Mouse (Mus musculus): ENCODE measurements around the gene Gm43302. TPM values are rescaled to one million over a fixed set of nuclear protein-coding genes. Genes with fewer than 3 reads are reported as not detected.
"Not testable (repeated sequence)": the region's sequence is repeated elsewhere in the genome, so short reads cannot be mapped to it uniquely, and the experiment has no call there.

Gene Gm43302
- polyA plus RNA-seq, 1 experiment from 2014 or later, result not detected

DNA sequence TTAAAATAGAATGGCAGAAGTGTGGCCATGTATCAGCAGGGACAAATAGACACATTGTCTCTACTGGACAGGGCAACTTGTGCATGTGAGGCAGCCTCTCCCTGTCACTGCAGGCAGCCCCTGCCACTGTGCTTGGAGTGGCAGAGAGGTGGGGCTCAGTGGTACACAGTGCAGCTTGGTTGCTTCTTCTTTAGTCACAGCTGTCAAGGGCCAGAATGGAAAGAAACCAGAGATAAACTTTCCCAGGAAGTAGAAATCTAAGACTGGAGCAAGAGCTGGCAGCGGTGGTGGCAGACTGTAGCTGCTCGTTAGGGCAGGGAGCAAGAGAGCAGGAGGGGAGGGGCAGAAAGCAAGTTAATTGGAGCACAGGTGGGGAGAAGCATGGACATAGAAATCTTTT lies 8.0 kb upstream of the Gm43302 start:
- no peak overlapping the region for H3K4me2 ChIP-seq (ENCODE audit: low read depth, low read length, severe bottlenecking)
- DNase-seq (ENCODE audit: low spot score), result no peak
- no peak overlapping the region for H3K9ac ChIP-seq (ENCODE audit: low read length)
- no peak for ATAC-seq (replicated peaks; ENCODE audit: low FRiP score)
- no peaks in the 10 kb centered on the region for H3K4me1 ChIP-seq (replicated peaks; ENCODE audit: control insufficient read depth, insufficient read depth, low read length)
- no peaks in the 10 kb centered on the region for H3K9me3 ChIP-seq (ENCODE audit: control insufficient read depth, low read length)
- no peaks in the 10 kb centered on the region for H3K36me3 ChIP-seq (ENCODE audit: control insufficient read depth, insufficient read depth, low read length)
- no peak overlapping the region for H3K27ac ChIP-seq (ENCODE audit: low read depth, low read length)
- no peaks in the 10 kb centered on the region for H3K27me3 ChIP-seq (ENCODE audit: control insufficient read depth, insufficient read depth, low read length)
- WGBS, result 36% methylated on average over 2 of the region's 2 CpGs
- no peak overlapping the region for H3K4me3 ChIP-seq (ENCODE audit: low read depth, low read length)

DNA sequence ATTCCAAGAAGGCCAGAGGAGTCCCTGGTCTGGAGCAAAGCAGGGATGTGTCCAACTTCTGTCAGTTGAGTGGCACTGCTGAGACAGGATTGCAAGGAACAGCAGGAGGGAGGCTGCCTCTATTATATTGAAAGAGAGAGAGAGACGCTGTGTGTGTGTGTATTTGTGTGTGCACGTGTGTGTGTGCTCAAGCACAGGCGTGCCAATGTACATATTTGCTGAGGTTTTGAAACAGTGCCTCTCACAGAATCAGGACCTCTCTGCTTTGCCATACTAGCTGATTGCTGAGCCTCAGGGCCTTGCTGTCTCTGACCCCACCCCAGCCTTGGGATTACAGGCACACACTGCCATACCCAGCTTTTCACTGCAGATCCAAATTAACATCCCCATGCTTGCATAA lies 2.3 kb upstream of the Gm43302 start:
- no peaks in the 10 kb centered on the region for H3K4me1 ChIP-seq (replicated peaks; ENCODE audit: control insufficient read depth, insufficient read depth, low read length)
- H3K27me3 ChIP-seq (ENCODE audit: control insufficient read depth, insufficient read depth, low read length), result no peaks in the 10 kb centered on the region
- no peak overlapping the region for H3K27ac ChIP-seq (ENCODE audit: low read depth, low read length)
- no peaks in the 10 kb centered on the region for H3K36me3 ChIP-seq (ENCODE audit: control insufficient read depth, insufficient read depth, low read length)
- H3K4me2 ChIP-seq (ENCODE audit: low read depth, low read length, severe bottlenecking), result no peak overlapping the region
- no peak overlapping the region for H3K9ac ChIP-seq (ENCODE audit: low read length)
- DNase-seq (ENCODE audit: low spot score), result no peak
- 81% methylated on average over 3 of the region's 3 CpGs for WGBS
- H3K9me3 ChIP-seq (ENCODE audit: control insufficient read depth, low read length), result no peaks in the 10 kb centered on the region
- no peak; the same call in 1 of the 2 replicates for ATAC-seq (replicated peaks; ENCODE audit: low FRiP score)
- no peak overlapping the region for H3K4me3 ChIP-seq (ENCODE audit: low read depth, low read length)

DNA sequence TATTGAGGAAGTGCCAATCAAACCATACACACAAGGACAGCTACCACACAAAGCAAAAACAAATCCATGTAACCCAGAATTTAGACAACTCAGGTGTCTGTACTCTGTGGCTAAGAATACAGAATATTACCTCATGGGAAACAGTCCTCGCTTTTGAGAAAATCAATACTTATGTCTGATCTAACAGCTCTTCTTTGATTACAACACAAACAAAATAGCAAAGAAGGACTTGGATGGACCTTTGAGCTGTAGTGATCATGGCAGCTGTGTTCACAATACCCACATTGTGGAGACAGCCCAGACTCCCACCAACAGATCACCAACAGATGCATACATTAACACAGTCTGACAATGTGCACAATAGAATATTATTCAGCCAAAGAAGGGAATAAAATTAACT lies 1.0 kb downstream of the Gm43302 start:
- 91% methylated on average over 1 of the region's 1 CpGs for WGBS
- Histone ChIP-seq H3K9ac (ENCODE audit: low read length) (no peak overlapping the region), H3K4me3 (ENCODE audit: low read depth, low read length) (no peak overlapping the region), H3K4me2 (ENCODE audit: low read depth, low read length, severe bottlenecking) (no peak overlapping the region), H3K27ac (ENCODE audit: low read depth, low read length) (no peak overlapping the region), H3K9me3 (ENCODE audit: control insufficient read depth, low read length) (no peaks in the 10 kb centered on the region), H3K4me1 (replicated peaks; ENCODE audit: control insufficient read depth, insufficient read depth, low read length) (no peaks in the 10 kb centered on the region), H3K36me3 (ENCODE audit: control insufficient read depth, insufficient read depth, low read length) (no peaks in the 10 kb centered on the region), H3K27me3 (ENCODE audit: control insufficient read depth, insufficient read depth, low read length) (no peaks in the 10 kb centered on the region)
- ATAC-seq (replicated peaks; ENCODE audit: low FRiP score) (no peak), DNase-seq (ENCODE audit: low spot score) (no peak)

DNA sequence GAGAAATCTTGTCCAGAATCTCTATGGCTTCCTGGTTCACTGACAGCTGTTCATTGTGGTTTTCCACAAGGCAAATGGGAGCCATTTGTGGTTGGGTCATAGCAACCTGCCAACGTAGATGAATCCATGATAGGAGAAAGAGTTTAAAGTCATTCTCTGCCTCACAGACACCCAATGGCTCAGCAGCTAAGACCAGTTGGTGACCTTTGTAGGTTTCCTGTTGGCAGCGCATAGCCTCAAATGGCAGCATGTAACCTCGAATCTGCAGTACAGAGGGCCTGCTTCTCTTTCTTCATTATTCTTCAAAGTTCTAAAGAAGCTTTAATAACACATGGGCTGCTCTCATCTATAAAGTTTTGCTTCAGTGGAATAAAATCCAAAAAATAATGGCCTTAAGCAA lies 2.6 kb downstream of the Gm43302 start:
- DNase-seq (ENCODE audit: low spot score); H3K27ac ChIP-seq (ENCODE audit: low read depth, low read length); ATAC-seq (replicated peaks; ENCODE audit: low FRiP score); H3K36me3 ChIP-seq (ENCODE audit: control insufficient read depth, insufficient read depth, low read length); H3K4me3 ChIP-seq (ENCODE audit: low read depth, low read length); H3K27me3 ChIP-seq (ENCODE audit: control insufficient read depth, insufficient read depth, low read length); H3K9ac ChIP-seq (ENCODE audit: low read length); H3K4me2 ChIP-seq (ENCODE audit: low read depth, low read length, severe bottlenecking); H3K9me3 ChIP-seq (ENCODE audit: control insufficient read depth, low read length); H3K4me1 ChIP-seq (replicated peaks; ENCODE audit: control insufficient read depth, insufficient read depth, low read length): not testable (repeated sequence)
- 91% methylated on average over 3 of the region's 3 CpGs for WGBS

DNA sequence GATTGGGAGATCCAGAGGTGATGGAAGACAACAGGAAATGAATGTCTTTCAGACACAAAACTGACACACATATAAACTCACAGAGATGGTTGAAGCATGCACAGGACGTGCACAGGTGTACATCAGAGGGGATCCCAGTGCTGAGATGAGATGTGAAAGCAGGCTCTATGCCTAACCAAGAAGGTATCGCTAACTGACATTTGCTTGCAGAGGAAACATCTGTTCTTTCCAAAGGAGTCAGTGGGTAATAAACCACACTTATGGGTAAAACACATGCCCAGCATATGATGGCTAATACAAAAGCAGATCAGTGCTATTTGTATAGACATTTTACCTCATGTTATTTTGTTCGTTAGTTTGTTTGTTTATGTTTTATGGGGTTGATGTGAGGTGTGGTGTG lies 32.8 kb downstream of the Gm43302 start:
- not testable (repeated sequence) for H3K36me3 ChIP-seq (ENCODE audit: control insufficient read depth, insufficient read depth, low read length); DNase-seq (ENCODE audit: low spot score); ATAC-seq (replicated peaks; ENCODE audit: low FRiP score); H3K4me3 ChIP-seq (ENCODE audit: low read depth, low read length); H3K9me3 ChIP-seq (ENCODE audit: control insufficient read depth, low read length); H3K27ac ChIP-seq (ENCODE audit: low read depth, low read length); H3K9ac ChIP-seq (ENCODE audit: low read length); H3K4me1 ChIP-seq (replicated peaks; ENCODE audit: control insufficient read depth, insufficient read depth, low read length); H3K4me2 ChIP-seq (ENCODE audit: low read depth, low read length, severe bottlenecking); H3K27me3 ChIP-seq (ENCODE audit: control insufficient read depth, insufficient read depth, low read length)
- WGBS, result no CpG with 5 or more reads among the region's 3 CpGs

DNA sequence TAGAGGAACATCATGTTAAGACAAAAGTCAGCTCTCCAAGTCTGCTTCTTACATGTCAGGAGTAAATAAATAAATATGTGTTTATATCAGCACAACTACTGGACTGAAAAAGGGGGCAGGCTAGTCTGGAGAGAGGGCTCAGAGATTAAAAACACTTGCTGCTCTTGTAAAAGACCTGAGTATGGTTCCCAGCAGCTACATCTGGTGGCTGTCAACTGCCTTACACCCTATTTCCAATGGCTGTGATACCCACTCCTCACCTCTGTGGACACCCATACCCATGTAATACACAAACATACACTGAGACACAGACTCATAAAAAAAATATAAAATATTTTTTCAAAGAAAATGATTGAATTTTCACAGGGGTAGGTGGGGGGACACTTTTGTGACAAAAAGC lies 41.0 kb downstream of the Gm43302 start:
- no peaks in the 10 kb centered on the region for H3K9me3 ChIP-seq (ENCODE audit: control insufficient read depth, low read length)
- no peak overlapping the region for H3K4me3 ChIP-seq (ENCODE audit: low read depth, low read length)
- H3K27me3 ChIP-seq (ENCODE audit: control insufficient read depth, insufficient read depth, low read length), result no peaks in the 10 kb centered on the region
- ATAC-seq (replicated peaks; ENCODE audit: low FRiP score) (no peak), DNase-seq (ENCODE audit: low spot score) (no peak)
- H3K27ac ChIP-seq (ENCODE audit: low read depth, low read length), result no peak overlapping the region
- H3K9ac ChIP-seq (ENCODE audit: low read length), result no peak overlapping the region
- H3K4me1 ChIP-seq (replicated peaks; ENCODE audit: control insufficient read depth, insufficient read depth, low read length), result no peaks in the 10 kb centered on the region
- no peaks in the 10 kb centered on the region for H3K36me3 ChIP-seq (ENCODE audit: control insufficient read depth, insufficient read depth, low read length)
- H3K4me2 ChIP-seq (ENCODE audit: low read depth, low read length, severe bottlenecking), result no peak overlapping the region

DNA sequence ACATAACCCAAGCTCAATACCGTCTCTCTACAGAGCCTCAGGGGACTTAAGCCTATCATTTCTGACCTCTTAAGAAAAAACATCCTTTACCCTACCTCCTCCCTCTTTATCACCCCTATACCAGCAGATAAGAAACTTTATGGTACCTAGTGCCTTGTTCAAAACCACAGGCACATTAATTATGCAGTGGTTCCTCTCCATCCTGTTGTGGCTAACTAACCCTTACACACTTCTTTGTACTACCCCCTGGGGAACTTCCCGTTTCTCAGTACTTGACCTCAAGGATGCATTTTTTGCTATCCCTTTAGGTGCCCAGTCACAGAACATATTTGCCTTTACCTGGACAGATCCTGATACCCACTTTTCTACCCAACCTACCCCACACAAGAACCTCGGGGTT lies 48.8 kb downstream of the Gm43302 start:
- H3K36me3 ChIP-seq (ENCODE audit: control insufficient read depth, insufficient read depth, low read length); H3K27ac ChIP-seq (ENCODE audit: low read depth, low read length); H3K9me3 ChIP-seq (ENCODE audit: control insufficient read depth, low read length); ATAC-seq (replicated peaks; ENCODE audit: low FRiP score); H3K27me3 ChIP-seq (ENCODE audit: control insufficient read depth, insufficient read depth, low read length); H3K4me2 ChIP-seq (ENCODE audit: low read depth, low read length, severe bottlenecking); H3K4me3 ChIP-seq (ENCODE audit: low read depth, low read length); H3K9ac ChIP-seq (ENCODE audit: low read length); DNase-seq (ENCODE audit: low spot score); H3K4me1 ChIP-seq (replicated peaks; ENCODE audit: control insufficient read depth, insufficient read depth, low read length): not testable (repeated sequence)
- 88% methylated on average over 3 of the region's 3 CpGs for WGBS

DNA sequence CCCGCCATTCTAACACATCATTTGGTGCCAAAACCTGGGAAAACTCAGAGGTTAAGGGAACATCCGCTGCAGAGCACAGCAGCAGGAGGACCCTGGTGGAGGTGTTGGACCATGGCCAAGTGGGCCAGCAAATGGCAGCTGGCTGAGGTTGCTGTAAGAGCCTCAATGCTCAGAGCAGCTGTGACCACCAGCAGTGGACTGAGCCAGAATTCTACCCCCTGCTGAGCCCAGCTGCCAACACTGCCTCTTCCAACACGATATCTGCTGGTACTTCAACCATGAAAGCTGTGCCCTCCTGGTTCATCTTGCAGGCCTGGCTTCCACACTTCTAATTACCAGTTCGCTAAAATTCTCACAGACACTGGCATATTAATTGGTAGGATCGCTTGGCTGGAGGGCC lies 52.5 kb downstream of the Gm43302 start:
- H3K27me3 ChIP-seq (ENCODE audit: control insufficient read depth, insufficient read depth, low read length); H3K4me3 ChIP-seq (ENCODE audit: low read depth, low read length); H3K36me3 ChIP-seq (ENCODE audit: control insufficient read depth, insufficient read depth, low read length); H3K9ac ChIP-seq (ENCODE audit: low read length); H3K4me1 ChIP-seq (replicated peaks; ENCODE audit: control insufficient read depth, insufficient read depth, low read length); H3K27ac ChIP-seq (ENCODE audit: low read depth, low read length); DNase-seq (ENCODE audit: low spot score); H3K9me3 ChIP-seq (ENCODE audit: control insufficient read depth, low read length); H3K4me2 ChIP-seq (ENCODE audit: low read depth, low read length, severe bottlenecking): not testable (repeated sequence)
- peak; percentile 51; the same call in 1 of the 2 replicates for ATAC-seq (replicated peaks; ENCODE audit: low FRiP score)
- 87% methylated on average over 5 of the region's 5 CpGs for WGBS

DNA sequence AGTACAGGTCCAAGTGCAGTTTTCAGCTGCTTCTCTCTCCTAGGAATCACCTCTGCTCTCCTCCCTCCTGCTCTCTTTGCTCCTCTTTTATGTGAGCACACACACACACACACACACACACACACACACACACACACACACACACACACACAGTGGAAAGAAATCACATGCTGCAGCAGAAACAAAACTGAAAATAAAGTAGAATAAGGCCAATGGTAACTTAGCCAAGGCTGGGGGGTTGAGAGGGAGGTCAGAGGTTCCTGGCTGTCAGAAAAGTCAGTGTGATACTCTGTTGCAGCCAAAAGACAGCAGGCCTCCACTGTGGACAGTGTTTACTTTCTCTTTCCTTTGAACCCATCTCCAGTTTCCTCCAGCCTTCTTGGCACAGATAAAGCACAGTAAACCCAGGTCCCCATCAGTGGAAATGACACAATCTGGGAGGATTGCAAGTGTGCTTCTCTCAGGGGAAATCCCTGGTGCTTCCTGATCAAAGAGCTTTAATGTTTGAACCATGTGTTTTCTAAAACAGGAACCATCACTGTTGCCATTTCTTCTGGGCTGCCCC lies 53.9 kb downstream of the Gm43302 start, which contains the start of gene Gbp10:
Gbp10 (minus strand) TSS at position 51 of the 565 bp plus-strand sequence.
- not testable (repeated sequence) for H3K27me3 ChIP-seq (ENCODE audit: control insufficient read depth, insufficient read depth, low read length); DNase-seq (ENCODE audit: low spot score); H3K36me3 ChIP-seq (ENCODE audit: control insufficient read depth, insufficient read depth, low read length); H3K4me2 ChIP-seq (ENCODE audit: low read depth, low read length, severe bottlenecking); H3K4me3 ChIP-seq (ENCODE audit: low read depth, low read length); H3K9me3 ChIP-seq (ENCODE audit: control insufficient read depth, low read length); H3K27ac ChIP-seq (ENCODE audit: low read depth, low read length); ATAC-seq (replicated peaks; ENCODE audit: low FRiP score); H3K4me1 ChIP-seq (replicated peaks; ENCODE audit: control insufficient read depth, insufficient read depth, low read length); H3K9ac ChIP-seq (ENCODE audit: low read length)

Data from forebrain, embryonic 11.5 days (tissue).